Mouse (Mus musculus) ES-Bruce4 (cell line): ENCODE results near the gene Hmga1b.

Source experiments
- CTCF ChIP-seq: IDR thresholded peaks from one replicate; pipeline ENCODE4 v1.8.1; 2011; ENCODE audit warnings: low read depth, low read length
- POLR2A ChIP-seq: IDR thresholded peaks from one replicate; pipeline ENCODE4 v1.8.1; 2011; ENCODE audit warnings: low read length; ENCODE audit not compliant: insufficient read depth

DNA sequence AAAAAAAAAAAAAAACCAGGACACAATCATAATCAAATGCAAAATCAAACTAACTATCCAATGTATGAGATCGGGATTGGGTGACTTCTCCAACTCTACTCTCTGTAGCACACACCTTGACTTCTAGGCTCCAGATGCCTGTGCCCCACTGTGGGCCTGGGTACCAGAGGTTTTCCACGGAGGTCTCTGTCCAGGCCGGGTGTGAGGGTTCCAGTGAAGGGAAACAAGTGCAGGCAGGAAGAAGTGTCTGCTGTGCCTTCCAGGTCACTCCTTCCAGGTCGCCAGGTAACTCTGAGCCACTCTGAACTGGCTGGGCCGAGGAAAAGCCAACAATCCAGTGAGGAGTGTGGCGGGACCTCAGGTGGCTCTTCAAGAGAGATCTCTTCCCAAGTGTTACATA lies 26.2 kb upstream of the Hmga1b start:
- TF ChIP-seq CTCF (no peak), POLR2A (no peak)
